Mouse (Mus musculus): Measurements from ENCODE around the gene Kcnma1. TPM values are rescaled to one million over a fixed set of nuclear protein-coding genes. Genes with fewer than 3 reads are reported as not detected.

Kcnma1 gene
- polyA plus RNA-seq, 1 experiment: 0.26 TPM

- no peak for TF ChIP-seq CEBPB (IDR thresholded peaks at IDR 0.05; ENCODE audit: insufficient read depth, poor library complexity, severe bottlenecking)
- TF ChIP-seq TCF12 (IDR thresholded peaks at IDR 0.05; ENCODE audit: insufficient read depth, poor library complexity, severe bottlenecking): no peak
- TF ChIP-seq MYOG (IDR thresholded peaks at IDR 0.05; ENCODE audit: control insufficient read depth in 1 of 3, insufficient read depth in 1 of 3, insufficient read length in 2 of 3, low read depth in 2 of 3): no peak
- TF ChIP-seq MYOD1 (IDR thresholded peaks at IDR 0.05; ENCODE audit: control insufficient read depth in 1 of 3, insufficient read length in 2 of 3, low read depth in 2 of 3): no peak
- no peak for TF ChIP-seq REST (IDR thresholded peaks at IDR 0.05; ENCODE audit: insufficient read depth, insufficient read length)
- TF ChIP-seq TCF3 (IDR thresholded peaks at IDR 0.05; ENCODE audit: insufficient read length, low read depth): no peak
- no peak for TF ChIP-seq E2F4 (IDR thresholded peaks at IDR 0.05; ENCODE audit: insufficient read depth)
- no peak for TF ChIP-seq SRF (IDR thresholded peaks at IDR 0.05; ENCODE audit: control insufficient read depth, insufficient read length, low read depth)
- TF ChIP-seq POLR2AphosphoS2 (IDR thresholded peaks at IDR 0.05; ENCODE audit: insufficient read length, low read depth): no peak
- no peak for TF ChIP-seq USF1 (IDR thresholded peaks at IDR 0.05; ENCODE audit: low read depth)
- no peak for TF ChIP-seq MAX (IDR thresholded peaks at IDR 0.05; ENCODE audit: low read depth)
- TF ChIP-seq POLR2A (IDR thresholded peaks at IDR 0.05; ENCODE audit: insufficient read length, low read depth): no peak
Observed at GRCm38 (mm10) chr14:23492581-23493360, 521.5 kb downstream of the Kcnma1 start.

GRCm38 (mm10) chr14:23491359-23491758, 522.9 kb downstream of the Kcnma1 start:
- Histone ChIP-seq H3K79me2 (ENCODE audit: control insufficient read depth, insufficient read depth) (no peaks in the 10 kb centered on the region), H3K4me2 (ENCODE audit: low read depth) (no peak overlapping the region), H3K4me3 (no peak overlapping the region), H3ac (ENCODE audit: control insufficient read depth, insufficient read length) (no peak overlapping the region), H3K36me3 (ENCODE audit: control insufficient read depth, insufficient read depth) (no peaks in the 10 kb centered on the region), H3K27me3 (ENCODE audit: control insufficient read depth, insufficient read depth, insufficient read length) (peaks cover 5% of the 10 kb centered on the region)
- TF ChIP-seq REST (IDR thresholded peaks at IDR 0.05; ENCODE audit: insufficient read depth, insufficient read length) (no peak), E2F4 (IDR thresholded peaks at IDR 0.05; ENCODE audit: insufficient read depth) (no peak), TCF12 (IDR thresholded peaks at IDR 0.05; ENCODE audit: insufficient read depth, poor library complexity, severe bottlenecking) (no peak), MYOG (IDR thresholded peaks at IDR 0.05; ENCODE audit: control insufficient read depth in 1 of 3, insufficient read depth in 1 of 3, insufficient read length in 2 of 3, low read depth in 2 of 3) (no peak), USF1 (IDR thresholded peaks at IDR 0.05; ENCODE audit: low read depth) (no peak), TCF3 (IDR thresholded peaks at IDR 0.05; ENCODE audit: insufficient read length, low read depth) (no peak), MYOD1 (IDR thresholded peaks at IDR 0.05; ENCODE audit: control insufficient read depth in 1 of 3, insufficient read length in 2 of 3, low read depth in 2 of 3) (no peak), SRF (IDR thresholded peaks at IDR 0.05; ENCODE audit: control insufficient read depth, insufficient read length, low read depth) (no peak), POLR2AphosphoS2 (IDR thresholded peaks at IDR 0.05; ENCODE audit: insufficient read length, low read depth) (no peak), MAX (IDR thresholded peaks at IDR 0.05; ENCODE audit: low read depth) (no peak), POLR2A (IDR thresholded peaks at IDR 0.05; ENCODE audit: insufficient read length, low read depth) (no peak), CEBPB (IDR thresholded peaks at IDR 0.05; ENCODE audit: insufficient read depth, poor library complexity, severe bottlenecking) (no peak)

More at GRCm38 (mm10) chr14:23492581-23493360, 521.5 kb downstream of the Kcnma1 start:
- H3K36me3 ChIP-seq (ENCODE audit: control insufficient read depth, insufficient read depth): no peaks in the 10 kb centered on the region
- H3K27me3 ChIP-seq (ENCODE audit: control insufficient read depth, insufficient read depth, insufficient read length): peaks cover 5% of the 10 kb centered on the region
- H3K4me2 ChIP-seq (ENCODE audit: low read depth): no peak overlapping the region
- H3K79me2 ChIP-seq (ENCODE audit: control insufficient read depth, insufficient read depth): no peaks in the 10 kb centered on the region
- no peak overlapping the region for H3K4me3 ChIP-seq
- no peak overlapping the region for H3ac ChIP-seq (ENCODE audit: control insufficient read depth, insufficient read length)

- TF ChIP-seq MYOD1 (IDR thresholded peaks at IDR 0.05; ENCODE audit: control insufficient read depth in 1 of 3, insufficient read length in 2 of 3, low read depth in 2 of 3): no peak
- no peak for TF ChIP-seq MYOG (IDR thresholded peaks at IDR 0.05; ENCODE audit: control insufficient read depth in 1 of 3, insufficient read depth in 1 of 3, insufficient read length in 2 of 3, low read depth in 2 of 3)
- no peak for TF ChIP-seq REST (IDR thresholded peaks at IDR 0.05; ENCODE audit: insufficient read depth, insufficient read length)
- TF ChIP-seq POLR2A (IDR thresholded peaks at IDR 0.05; ENCODE audit: insufficient read length, low read depth): no peak
- Histone ChIP-seq H3K27me3 (ENCODE audit: control insufficient read depth, insufficient read depth, insufficient read length) (no peaks in the 10 kb centered on the region), H3K4me3 (no peak overlapping the region), H3ac (ENCODE audit: control insufficient read depth, insufficient read length) (no peak overlapping the region), H3K4me2 (ENCODE audit: low read depth) (no peak overlapping the region), H3K36me3 (ENCODE audit: control insufficient read depth, insufficient read depth) (no peaks in the 10 kb centered on the region), H3K79me2 (ENCODE audit: control insufficient read depth, insufficient read depth) (no peaks in the 10 kb centered on the region)
Observed at GRCm38 (mm10) chr14:23486687-23487086, 527.6 kb downstream of the Kcnma1 start.

- Histone ChIP-seq H3K27me3 (ENCODE audit: control insufficient read depth, insufficient read depth, insufficient read length) (no peaks in the 10 kb centered on the region), H3ac (ENCODE audit: control insufficient read depth, insufficient read length) (no peak overlapping the region), H3K4me2 (ENCODE audit: low read depth) (no peak overlapping the region), H3K4me3 (no peak overlapping the region), H3K79me2 (ENCODE audit: control insufficient read depth, insufficient read depth) (no peaks in the 10 kb centered on the region), H3K36me3 (ENCODE audit: control insufficient read depth, insufficient read depth) (no peaks in the 10 kb centered on the region)
- TF ChIP-seq REST (IDR thresholded peaks at IDR 0.05; ENCODE audit: insufficient read depth, insufficient read length): no peak
- no peak for TF ChIP-seq MYOD1 (IDR thresholded peaks at IDR 0.05; ENCODE audit: control insufficient read depth in 1 of 3, insufficient read length in 2 of 3, low read depth in 2 of 3)
- TF ChIP-seq E2F4 (IDR thresholded peaks at IDR 0.05; ENCODE audit: insufficient read depth): no peak
Observed at GRCm38 (mm10) chr14:23485802-23486500, 528.3 kb downstream of the Kcnma1 start.
